Mouse (Mus musculus) G1E (cell line): ENCODE data around the gene Gm45713. TPM values are rescaled to one million over a fixed set of nuclear protein-coding genes. Genes with fewer than 3 reads are reported as not detected.

ENCODE experiments used
- ATAC-seq: 2 replicates; pipeline ENCODE4 v1.8.0; 2016; ENCODE audit warnings: mild to moderate bottlenecking; ENCODE audit not compliant: insufficient number of reproducible peaks, poor library complexity, low FRiP score, severe bottlenecking; ENCODE audit errors: extremely low read depth
- DNase-seq: peaks from one replicate; pipeline ENCODE4 v3.0.0; 2012; ENCODE audit warnings: low spot score
- H3K27me3 ChIP-seq: 2 replicates; pipeline ENCODE4 v1.6.1; 2012; ENCODE audit warnings: mild to moderate bottlenecking, low read length, inconsistent platforms; ENCODE audit not compliant: insufficient read depth
- H3K36me3 ChIP-seq: replicated peaks from 2 replicates; pipeline ENCODE3; 2012; ENCODE audit warnings: mild to moderate bottlenecking, inconsistent platforms
- H3K4me1 ChIP-seq: 2 replicates; pipeline ENCODE4 v1.6.1; 2012; ENCODE audit warnings: low read depth, low read length, inconsistent platforms, mixed read lengths; ENCODE audit not compliant: insufficient read depth
- H3K4me3 ChIP-seq: 2 replicates; pipeline ENCODE4 v1.5.1; 2012; ENCODE audit warnings: low read depth, mild to moderate bottlenecking, inconsistent platforms, low read length, moderate library complexity, mixed read lengths
- H3K9me3 ChIP-seq: replicated peaks from 2 replicates; pipeline ENCODE4 v1.6.1; 2012; ENCODE audit warnings: inconsistent platforms
- CTCF ChIP-seq: IDR thresholded peaks from 2 replicates; pipeline ENCODE4 v1.5.1; 2012; ENCODE audit warnings: low read depth, low read length, inconsistent platforms, mixed read lengths
- GATA1 ChIP-seq: IDR thresholded peaks from 2 replicates; pipeline ENCODE4 v1.6.1; 2012; ENCODE audit warnings: borderline replicate concordance, low read length, inconsistent platforms, mixed read lengths
- GATA2 ChIP-seq: IDR thresholded peaks from 2 replicates; pipeline ENCODE4 v1.6.1; 2012; ENCODE audit warnings: low read depth, low read length, inconsistent platforms, borderline replicate concordance
- POLR2AphosphoS5 ChIP-seq: IDR thresholded peaks from 2 replicates; pipeline ENCODE4 v1.6.1; 2012; ENCODE audit warnings: low read depth, low read length, inconsistent platforms; ENCODE audit not compliant: insufficient replicate concordance
- TAL1 ChIP-seq: conservative IDR thresholded peaks from 2 replicates; pipeline ENCODE4 v1.6.1; 2012; ENCODE audit warnings: low read depth, low read length, inconsistent platforms, mixed read lengths
- polyA plus RNA-seq: library from polyadenylated mRNA; stranded (reverse); fragments of >175 nt; gene quantifications from 2 replicates; pipeline ENCODE4 v1.2.3, GENCODE M21; 2012
- total RNA-seq, 2 experiments: library from RNA; stranded (forward) in 1 of 2; stranded (reverse) in 1 of 2; fragments of 200-1000 nt in 1 of 2; fragments of >200 nt in 1 of 2; fragmentation: Nextera tagmentation in 1 of 2; gene quantifications; 2 replicates each; pipeline ENCODE4 v1.2.3; 2014 to 2017

Gm45713 gene
- total and polyA plus RNA-seq, 3 experiments = 0.16 to 1.3 TPM; not detected in 1

DNA sequence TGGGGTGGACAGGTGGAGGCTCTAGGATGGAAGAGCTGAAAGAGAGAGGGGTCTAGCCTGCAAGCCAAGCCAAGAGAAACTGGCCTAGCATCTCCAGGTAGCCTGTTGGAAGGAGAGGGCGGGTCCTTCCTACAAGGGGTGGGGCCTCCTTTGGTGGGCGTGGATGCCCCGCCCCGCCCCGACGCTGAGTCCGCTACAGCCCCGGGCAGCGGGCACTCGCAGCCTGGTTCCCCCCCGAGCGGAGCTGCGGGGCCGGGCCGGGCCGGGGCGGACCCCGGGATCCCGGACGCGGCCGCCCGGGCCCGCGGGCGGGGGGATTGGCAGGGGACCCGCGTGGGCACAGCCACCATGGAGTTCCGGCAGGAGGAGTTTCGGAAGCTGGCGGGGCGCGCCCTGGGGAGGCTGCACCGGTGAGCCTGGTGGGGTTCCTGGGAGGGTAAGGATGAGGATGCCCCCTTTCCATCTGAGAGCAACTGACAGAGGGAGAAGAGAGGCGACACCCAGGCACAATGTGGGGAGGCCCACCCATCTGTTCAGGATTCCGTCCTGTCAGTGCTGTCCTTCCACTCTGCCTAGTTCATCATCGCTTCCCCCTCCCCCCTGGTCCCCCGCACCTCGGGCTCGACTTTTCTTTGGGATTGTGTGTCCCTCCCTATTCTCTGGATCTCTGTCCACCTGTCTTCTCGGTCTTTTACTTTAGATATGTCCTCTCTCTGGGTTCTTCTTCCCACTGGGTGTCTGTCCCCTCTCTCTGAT, 27.9 kb upstream of the Gm45713 start, which contains the start of gene Slc17a7:
TSS of gene Slc17a7 (plus strand) at position 215 of the 756 bp plus-strand sequence.
- H3K4me1 ChIP-seq = peaks cover 31% of the 10 kb centered on the region
- ATAC-seq = no peak
- no peak for DNase-seq
- peak within 1 kb of the TSS; percentile 60 for H3K4me3 ChIP-seq
- TF ChIP-seq CTCF (no peak), GATA1 (no peak), POLR2AphosphoS5 (no peak), GATA2 (no peak), TAL1 (no peak)
- peaks cover 61% of the 10 kb centered on the region for H3K27me3 ChIP-seq
- H3K36me3 ChIP-seq = peaks cover 23% of the 10 kb centered on the region
- peaks cover 5% of the 10 kb centered on the region for H3K9me3 ChIP-seq

DNA sequence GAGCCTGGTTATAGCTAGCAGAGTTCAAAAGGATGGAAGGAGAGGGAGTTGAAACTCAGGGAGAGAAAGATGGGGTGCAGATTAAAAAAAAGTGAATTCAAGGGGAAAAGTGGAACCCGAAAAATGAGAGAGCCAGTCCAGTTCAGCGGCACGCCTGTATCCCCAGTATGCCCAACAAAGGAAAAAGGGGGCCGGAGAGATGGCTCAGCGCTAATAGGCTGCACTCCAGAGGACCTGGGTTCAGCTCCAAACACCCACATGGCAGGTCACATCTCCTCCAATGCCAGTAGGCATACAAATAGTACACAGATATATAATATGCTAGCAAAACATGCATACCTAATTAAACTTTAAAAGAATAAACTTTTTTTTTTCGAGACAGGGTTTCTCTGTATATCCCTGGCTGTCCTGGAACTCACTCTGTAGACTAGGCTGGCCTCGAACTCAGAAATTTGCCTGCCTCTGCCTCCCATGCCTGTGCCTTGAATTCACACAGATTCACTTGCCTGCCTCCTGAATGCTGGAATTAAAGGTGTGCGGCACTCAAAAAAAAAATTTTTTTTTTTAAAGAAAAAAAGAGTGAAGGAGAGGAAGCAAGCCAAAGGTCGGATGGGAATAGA, 27.1 kb upstream of the Gm45713 start:
- H3K4me3 ChIP-seq = no peak overlapping the region
- peaks cover 33% of the 10 kb centered on the region for H3K4me1 ChIP-seq
- TF ChIP-seq GATA2 (no peak), GATA1 (no peak)
- peaks cover 54% of the 10 kb centered on the region for H3K27me3 ChIP-seq
- no peak for DNase-seq
- no peak for ATAC-seq
- peaks cover 31% of the 10 kb centered on the region for H3K36me3 ChIP-seq
- no peaks in the 10 kb centered on the region for H3K9me3 ChIP-seq

DNA sequence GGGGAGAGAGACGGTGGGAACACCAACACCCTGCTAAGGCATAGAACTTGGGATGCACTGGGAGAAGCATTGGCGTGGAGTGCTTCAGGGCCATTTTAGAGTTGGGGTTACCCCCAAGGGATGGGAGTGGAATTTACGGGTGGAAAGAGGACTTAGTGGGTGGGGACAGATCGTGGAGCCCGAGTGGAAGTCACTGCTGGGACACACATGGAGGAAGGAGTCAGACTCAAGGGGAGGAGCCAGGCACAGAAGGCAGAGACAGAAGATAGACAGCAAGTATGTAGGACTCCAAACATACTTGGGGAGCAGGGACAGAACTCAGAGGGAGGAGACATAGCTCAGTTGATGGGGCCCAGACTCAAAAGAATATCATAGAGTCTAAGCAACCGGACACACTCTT, 26.5 kb upstream of the Gm45713 start:
- H3K4me1 ChIP-seq = peaks cover 33% of the 10 kb centered on the region
- no peak for TF ChIP-seq GATA1
- no peak for TF ChIP-seq GATA2
- TF ChIP-seq CTCF = no peak
- no peak for TF ChIP-seq TAL1
- ATAC-seq = no peak
- no peak for DNase-seq
- peaks cover 48% of the 10 kb centered on the region for H3K27me3 ChIP-seq
- peak overlapping the region; percentile 70; the same call in 1 of the 2 replicates for H3K4me3 ChIP-seq
- peaks cover 37% of the 10 kb centered on the region for H3K36me3 ChIP-seq
- H3K9me3 ChIP-seq = no peaks in the 10 kb centered on the region

DNA sequence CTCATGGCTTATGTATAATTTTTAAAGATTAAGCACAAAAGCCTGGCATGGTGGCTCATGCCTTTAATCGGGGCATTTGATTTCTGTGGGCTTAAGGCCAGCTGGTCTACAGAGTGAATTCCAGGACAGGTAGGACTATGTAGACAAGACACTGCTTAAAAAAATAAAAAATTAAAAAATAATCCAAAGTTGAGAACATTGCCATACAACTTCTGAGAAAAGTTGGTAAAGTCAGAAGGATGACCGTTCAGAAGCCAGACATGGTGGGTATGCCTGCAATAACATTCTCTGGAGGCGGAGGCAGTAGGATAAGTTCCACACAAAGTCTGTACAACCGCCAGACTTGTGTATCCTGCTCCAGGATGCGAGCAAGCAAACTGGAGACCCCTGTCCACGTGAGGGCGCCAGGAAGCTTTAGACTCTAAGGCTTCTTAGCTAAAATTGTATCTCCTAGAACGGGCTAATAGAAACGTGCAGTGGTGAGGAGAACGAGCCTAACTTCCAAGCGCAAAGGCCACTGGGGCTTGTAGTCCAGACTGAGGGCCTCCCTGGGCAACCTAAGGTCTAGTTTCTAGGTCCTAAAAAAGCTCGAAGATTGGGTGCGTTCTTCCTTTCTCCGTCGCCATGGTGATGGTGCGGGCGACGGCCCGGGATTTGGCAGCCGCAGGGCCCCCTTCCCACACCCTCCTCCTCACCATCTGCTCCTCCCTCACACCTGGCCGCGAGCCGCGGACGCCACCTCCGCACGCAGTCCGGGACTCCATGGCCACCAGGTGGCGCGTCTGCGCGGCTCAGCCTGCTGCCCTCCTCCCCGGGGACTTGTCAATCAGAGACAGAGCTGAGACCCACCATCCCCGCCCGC, 25.8 kb upstream of the Gm45713 start:
- Histone ChIP-seq H3K27me3 (peaks cover 43% of the 10 kb centered on the region), H3K4me3 (peak overlapping the region; percentile 70), H3K9me3 (no peaks in the 10 kb centered on the region), H3K36me3 (peaks cover 43% of the 10 kb centered on the region), H3K4me1 (peaks cover 33% of the 10 kb centered on the region)
- 0 out of 2 replicates have a peak, but pooled peaks have one; percentile 40 for ATAC-seq
- TF ChIP-seq CTCF (peak; percentile 78), POLR2AphosphoS5 (no peak)
- DNase-seq = peak; percentile 85

- ATAC-seq (no peak), DNase-seq (no peak)
- H3K4me3 ChIP-seq = no peak overlapping the region
- peaks cover 53% of the 10 kb centered on the region for H3K36me3 ChIP-seq
- H3K4me1 ChIP-seq = peaks cover 39% of the 10 kb centered on the region
- TF ChIP-seq TAL1 (no peak), POLR2AphosphoS5 (no peak), GATA1 (no peak), GATA2 (no peak), CTCF (no peak)
- H3K27me3 ChIP-seq = peaks cover 36% of the 10 kb centered on the region
- H3K9me3 ChIP-seq = no peaks in the 10 kb centered on the region
Measured at GRCm38 (mm10) chr7:45160866-45161265, 24.8 kb upstream of the Gm45713 start.

- TF ChIP-seq POLR2AphosphoS5 (no peak), TAL1 (no peak), GATA1 (no peak), CTCF (no peak), GATA2 (no peak)
- Histone ChIP-seq H3K9me3 (no peaks in the 10 kb centered on the region), H3K4me3 (no peak overlapping the region), H3K27me3 (peaks cover 30% of the 10 kb centered on the region), H3K4me1 (peaks cover 45% of the 10 kb centered on the region), H3K36me3 (peaks cover 57% of the 10 kb centered on the region)
- no peak for DNase-seq
- no peak for ATAC-seq
Measured at GRCm38 (mm10) chr7:45160316-45160800, 24.3 kb upstream of the Gm45713 start.
